15 mouse cellular contexts compared by ENCODE assay signal in the genomic region with DNA sequence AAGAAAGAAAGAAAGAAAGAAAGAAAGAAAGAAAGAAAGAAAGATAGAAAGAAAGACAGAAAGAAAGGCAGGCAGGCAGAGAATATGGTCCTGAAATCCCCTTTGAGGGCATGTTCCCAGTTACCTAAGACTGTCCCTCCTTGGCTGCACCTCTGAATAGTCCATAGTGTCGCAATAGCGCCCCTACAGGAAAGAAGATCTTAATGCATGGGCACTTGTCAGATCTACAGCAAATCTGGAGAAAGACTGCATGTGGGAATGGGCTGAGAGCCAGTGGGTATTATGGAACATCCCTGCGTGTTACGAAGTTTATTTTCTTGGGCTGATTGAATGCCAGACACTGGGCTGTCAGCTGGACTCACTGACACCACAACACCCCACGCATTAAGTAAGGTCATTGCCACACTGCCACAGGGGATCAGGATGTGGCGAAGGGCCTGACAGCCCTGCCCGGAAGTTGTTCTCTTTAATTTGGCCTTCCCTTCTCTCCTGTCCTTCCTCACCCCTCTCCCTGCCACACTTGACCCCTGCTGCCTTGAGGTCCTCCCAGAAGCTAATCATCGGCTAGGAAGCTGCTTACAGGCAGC. TPM values are rescaled to one million over a fixed set of nuclear protein-coding genes. Genes with fewer than 3 reads are reported as not detected.
"Had no signal": no experiment of that assay in that cellular context is flagged by ENCODE, and none has a peak within 500 bp of the region (broad histone marks: within the 10 kb centered on the region; RNA-seq: fewer than 3 reads in every experiment).

No protein-coding gene starts in this region.

RNA-seq across cellular contexts. Expression of a gene that starts 32.9 kb away (rescaled TPM):
- total RNA-seq: midbrain, postnatal 0 days had no signal
- polyA plus RNA-seq: lung, embryonic 14.5 days; midbrain, embryonic 11.5 days; midbrain, embryonic 13.5 days; midbrain, embryonic 15.5 days; midbrain, postnatal 0 days; myocyte; neural tube, embryonic 11.5 days; neural tube, embryonic 13.5 days; neural tube, embryonic 15.5 days; stomach, embryonic 15.5 days; stomach, postnatal 0 days; urinary bladder, adult 2 months had no signal

RNA-seq across cellular contexts. Expression of a gene that starts 42.1 kb away (rescaled TPM):
- total RNA-seq: midbrain, postnatal 0 days had no signal
- polyA plus RNA-seq: liver, embryonic 12.5 days; liver, embryonic 14.5 days; liver, embryonic 16.5 days; lung, embryonic 14.5 days; midbrain, embryonic 11.5 days; midbrain, embryonic 13.5 days; midbrain, embryonic 15.5 days; midbrain, postnatal 0 days; myocyte; neural tube, embryonic 11.5 days; neural tube, embryonic 13.5 days; neural tube, embryonic 15.5 days; stomach, embryonic 15.5 days; stomach, postnatal 0 days; urinary bladder, adult 2 months had no signal
